Mouse (Mus musculus) gastrocnemius, adult 8-10 months (tissue): ENCODE data around the gene Lrrc45. TPM values are rescaled to one million over a fixed set of nuclear protein-coding genes. Genes with fewer than 3 reads are reported as not detected.

Experiments
- DNase-seq, 2 experiments: peaks; one replicate each; pipeline ENCODE4 v3.0.0; 2022; ENCODE audit warnings: low spot score in 2 of 2
- total RNA-seq, 4 experiments: library from RNA; stranded (reverse); gene quantifications; 2 replicates each; pipeline ENCODE4 v1.2.4; 2022

Gene Lrrc45
- total RNA-seq, 4 experiments from 2014 or later: 1.8 to 4.4 (median 2.9) TPM

DNA sequence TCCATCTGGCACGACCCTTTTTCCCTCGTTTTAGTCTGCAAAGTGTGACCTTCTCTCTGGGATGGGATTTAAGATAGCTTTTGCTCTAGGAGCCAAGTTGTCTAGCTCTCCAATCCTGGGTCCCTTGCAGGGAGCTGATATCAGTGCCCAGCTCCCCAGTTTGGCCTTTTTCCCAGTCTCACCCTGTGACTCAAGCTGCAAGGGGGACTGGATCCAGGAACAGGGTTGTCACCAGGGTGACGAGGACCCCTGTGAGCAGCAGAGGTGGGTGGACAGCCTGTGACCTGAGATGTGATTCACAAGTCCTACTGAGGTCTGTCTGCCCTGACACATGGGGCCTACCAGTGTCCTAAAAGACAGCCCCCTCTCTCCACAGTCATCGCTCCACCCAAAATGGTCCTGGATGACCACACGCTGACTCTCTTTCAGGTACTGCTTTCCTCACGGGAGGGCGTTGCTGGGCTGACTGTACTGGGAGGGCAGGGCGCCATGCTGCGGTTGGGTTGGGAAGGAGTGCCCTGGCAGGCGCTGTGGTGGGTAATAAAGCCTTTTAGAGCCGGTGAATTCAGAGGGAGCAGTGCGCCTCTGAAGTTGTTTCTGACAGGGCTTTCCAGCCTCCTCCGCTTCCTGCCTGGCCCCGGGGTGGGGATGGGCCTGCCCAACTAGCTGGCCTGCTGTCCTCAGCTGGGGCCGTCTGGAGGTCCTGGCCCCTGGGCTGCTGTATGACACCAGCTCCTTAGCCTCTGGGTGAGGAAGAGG lies 9.8 kb upstream of the Lrrc45 start:
- DNase-seq: no peak

GRCm38 (mm10) chr11:120704486-120705325 lies 9.0 kb upstream of the Lrrc45 start:
- DNase-seq: no peak

- no peak for DNase-seq
Observed at GRCm38 (mm10) chr11:120706120-120706519, 7.6 kb upstream of the Lrrc45 start.

DNA sequence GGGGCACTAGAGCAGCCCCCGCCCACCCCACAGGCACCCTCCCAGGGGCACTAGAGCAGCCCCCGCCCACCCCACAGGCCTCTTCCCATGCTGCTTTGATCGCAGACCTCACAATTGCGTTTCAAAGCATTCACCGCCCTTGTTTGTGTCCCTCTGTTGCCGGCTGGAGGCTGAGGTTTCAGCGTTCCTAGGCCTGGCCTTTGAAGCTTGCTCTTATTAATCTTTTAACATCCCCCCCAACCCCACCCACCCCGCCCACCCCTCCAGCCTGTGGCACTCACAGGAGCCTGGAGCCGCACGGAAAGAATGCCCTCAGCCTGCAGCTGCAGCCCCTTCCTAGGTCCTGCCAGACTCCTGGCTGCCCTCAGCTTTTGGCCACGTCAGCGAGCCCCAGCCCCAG lies 6.5 kb upstream of the Lrrc45 start:
- DNase-seq: no peak

- no peak for DNase-seq
Observed at GRCm38 (mm10) chr11:120707969-120708368, 5.8 kb upstream of the Lrrc45 start.

- no peak for DNase-seq
Observed at GRCm38 (mm10) chr11:120709551-120709950, 4.2 kb upstream of the Lrrc45 start.

DNA sequence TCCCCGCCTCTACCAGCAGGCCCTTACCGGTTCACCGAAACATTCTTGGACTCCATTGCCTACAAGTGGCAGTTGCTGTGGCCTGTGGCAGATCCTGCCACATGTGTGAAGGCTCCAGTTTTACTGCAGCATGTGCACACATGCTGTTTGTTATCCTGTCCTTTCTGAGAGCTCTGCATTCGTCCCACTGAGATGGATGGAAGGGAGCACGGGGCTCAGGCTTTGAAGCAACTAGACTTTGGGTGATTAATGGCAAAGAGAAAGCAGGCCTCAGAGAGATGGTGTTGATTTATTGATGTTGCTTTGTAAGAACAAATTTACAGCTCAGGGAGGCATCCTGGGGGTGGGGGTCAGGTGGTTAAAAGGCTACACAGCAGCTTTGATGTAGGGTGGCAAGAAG lies 3.1 kb upstream of the Lrrc45 start:
- DNase-seq: no peak

DNA sequence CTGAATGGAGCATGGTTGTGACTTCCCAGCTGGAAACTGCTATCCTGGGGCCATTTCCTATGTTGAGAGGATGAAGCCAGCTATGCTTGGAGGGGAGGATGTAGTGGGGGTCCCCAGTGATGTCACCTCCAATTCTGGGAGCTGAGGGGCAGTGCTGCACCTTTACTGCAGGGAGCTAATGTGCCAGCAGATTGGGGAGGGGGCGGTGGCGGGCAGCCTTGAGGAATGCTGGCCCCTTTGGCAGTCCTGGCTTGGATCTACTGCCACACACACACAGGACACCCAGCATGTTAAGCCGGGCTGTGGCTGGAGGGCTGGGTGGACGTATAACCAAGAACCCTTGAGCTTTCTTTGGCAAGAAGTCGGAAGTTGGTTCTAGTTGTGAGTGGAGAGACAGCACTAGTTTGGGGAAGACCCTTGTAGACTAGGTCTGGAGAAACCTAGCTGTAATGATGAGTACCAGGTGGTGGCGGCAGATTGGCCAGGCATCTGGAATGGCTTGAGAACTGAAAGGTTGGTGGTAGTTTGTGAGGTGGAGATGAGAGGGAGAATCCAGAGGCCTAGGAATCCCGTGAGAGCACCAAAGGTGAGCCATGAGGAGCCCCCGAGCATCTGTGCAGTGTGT lies 1.6 kb upstream of the Lrrc45 start:
- no peak for DNase-seq

- peak in 1 of 2 experiments; percentile 54 for DNase-seq
Observed at GRCm38 (mm10) chr11:120712771-120713568, 755 bp upstream of the Lrrc45 start.

- DNase-seq: no peak
Observed at GRCm38 (mm10) chr11:120714546-120714945, 821 bp downstream of the Lrrc45 start.

DNA sequence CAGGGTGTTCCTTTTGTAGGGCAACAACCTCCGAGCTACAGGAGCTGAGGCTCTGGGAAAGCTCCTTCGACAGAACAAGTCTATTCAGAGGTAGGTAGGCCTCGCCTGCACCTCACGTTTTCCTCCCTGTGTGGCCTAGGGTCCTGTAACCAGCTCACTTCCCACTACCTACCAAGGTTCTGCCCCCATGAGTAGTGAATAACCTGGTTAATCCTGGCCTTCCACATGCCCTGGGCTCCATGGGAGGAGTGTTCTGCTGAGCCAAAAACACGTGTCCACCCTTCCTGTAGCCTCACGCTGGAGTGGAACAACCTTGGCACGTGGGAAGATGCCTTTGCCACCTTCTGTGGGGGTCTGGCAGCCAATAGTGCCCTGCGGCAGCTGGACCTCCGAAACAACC lies 1.4 kb downstream of the Lrrc45 start:
- no peak for DNase-seq

DNA sequence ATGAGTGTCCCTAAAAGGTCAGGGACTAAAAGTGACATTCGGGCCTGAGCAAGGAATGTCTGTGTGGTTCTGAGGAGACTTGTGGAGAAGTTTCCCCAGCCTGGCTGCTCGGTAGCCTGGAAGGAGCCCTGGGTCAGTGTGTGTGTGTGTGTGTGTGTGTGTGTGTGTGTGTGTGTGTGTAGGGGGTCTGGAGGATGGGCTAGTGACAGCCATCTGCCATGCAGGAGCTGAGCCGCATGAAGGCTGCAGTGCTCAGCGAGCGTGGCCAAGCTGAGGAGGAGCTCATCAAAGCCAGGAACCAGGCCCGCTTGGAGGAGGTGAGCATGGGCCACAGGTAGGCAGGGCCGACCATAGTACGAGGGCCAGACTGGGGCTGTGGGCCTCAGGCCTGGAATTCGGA lies 5.5 kb downstream of the Lrrc45 start:
- DNase-seq: no peak

DNA sequence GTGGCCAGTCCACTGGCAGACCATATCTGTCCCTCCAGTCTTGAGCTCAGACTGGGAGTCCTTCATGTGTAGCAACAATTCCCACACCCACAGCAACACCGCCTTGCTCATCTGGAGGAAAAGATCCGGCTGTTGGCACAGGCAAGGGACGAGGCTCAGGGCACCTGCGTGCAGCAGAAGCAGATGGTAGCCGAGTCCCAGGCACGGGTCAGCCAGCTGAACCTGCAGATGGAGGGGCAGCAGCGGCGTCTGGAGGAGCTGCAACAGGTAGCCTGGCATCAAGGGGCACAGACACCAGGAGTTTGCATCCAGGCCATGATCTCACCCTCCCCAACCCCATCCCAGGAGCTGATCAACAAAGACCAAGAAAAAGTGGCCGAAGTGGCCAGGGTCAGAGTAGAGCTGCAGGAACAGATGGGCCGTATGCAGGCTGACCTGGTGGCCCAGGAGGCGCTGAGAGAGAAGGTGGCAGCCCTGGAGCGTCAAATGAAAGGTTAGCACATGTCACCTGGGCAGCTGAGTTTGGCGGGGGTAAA lies 6.2 kb downstream of the Lrrc45 start:
- DNase-seq: no peak

DNA sequence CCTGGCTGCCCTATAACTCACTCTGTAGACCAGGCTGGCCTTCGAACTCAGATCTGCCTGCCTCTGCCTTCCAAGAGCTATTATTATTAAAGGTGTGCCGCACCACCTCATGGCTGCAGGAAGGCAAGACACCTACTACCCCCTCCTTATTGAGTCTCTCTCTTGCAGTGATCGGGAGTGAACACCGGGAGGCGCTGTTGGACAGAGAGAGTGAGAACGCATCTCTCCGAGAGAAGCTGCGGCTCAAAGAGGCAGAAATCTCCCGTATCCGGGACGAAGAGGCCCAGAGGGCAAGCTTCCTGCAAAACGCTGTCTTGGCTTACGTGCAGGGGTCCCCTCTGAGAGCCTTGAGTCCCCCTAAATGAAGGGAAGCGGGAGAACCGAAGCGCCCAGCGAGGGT lies 6.7 kb downstream of the Lrrc45 start:
- peak; percentile 76 to 77 for DNase-seq

DNA sequence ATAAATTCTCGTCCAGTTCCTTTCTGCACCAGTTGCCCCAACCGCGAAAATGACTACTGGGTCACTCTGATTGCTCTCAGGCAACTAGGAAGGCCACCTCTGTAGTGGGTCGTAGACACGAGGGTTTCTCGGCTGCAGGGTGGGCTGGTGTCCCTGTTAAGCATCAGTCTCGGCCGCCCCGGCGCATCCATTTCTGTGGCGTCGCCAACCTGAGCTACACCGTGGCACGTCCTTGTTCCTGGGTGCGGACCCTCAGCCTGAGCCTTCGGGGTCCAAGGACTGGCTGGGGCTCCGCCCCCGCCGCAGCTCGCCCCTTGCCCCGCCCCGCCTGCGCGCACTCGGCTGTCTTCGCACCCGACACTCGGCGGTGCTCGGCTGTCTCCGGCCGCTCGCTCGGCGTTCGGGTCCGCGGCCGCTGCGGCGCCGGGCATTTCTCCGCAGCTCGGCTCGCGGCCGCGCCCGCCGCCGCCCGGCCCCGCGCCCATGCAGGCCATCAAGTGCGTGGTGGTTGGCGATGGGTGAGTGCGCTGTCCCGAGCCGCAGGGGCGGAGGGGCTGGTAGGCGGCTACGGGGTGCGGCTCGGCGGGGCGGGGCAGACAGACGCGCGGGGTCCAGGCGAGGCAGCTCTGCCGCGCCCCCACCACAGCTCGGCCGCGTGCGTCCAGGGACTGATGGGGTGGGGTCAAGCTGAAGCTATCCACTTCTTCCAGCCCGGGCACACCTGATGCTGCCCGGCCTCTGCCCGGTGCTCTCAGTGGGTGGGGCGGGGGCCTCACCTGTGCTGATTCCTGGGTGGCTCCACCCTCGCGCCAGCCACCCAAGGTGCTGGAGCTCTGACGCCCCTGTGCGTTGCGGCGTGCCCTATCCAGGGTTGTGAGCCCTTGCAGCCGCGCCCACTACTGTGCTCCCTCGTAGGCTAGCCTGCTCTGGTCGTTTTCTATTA lies 7.7 kb downstream of the Lrrc45 start, which contains the start of gene Rac3:
Rac3 (plus strand) TSS at position 347 of the 943 bp plus-strand sequence.
- DNase-seq: no peak

DNA sequence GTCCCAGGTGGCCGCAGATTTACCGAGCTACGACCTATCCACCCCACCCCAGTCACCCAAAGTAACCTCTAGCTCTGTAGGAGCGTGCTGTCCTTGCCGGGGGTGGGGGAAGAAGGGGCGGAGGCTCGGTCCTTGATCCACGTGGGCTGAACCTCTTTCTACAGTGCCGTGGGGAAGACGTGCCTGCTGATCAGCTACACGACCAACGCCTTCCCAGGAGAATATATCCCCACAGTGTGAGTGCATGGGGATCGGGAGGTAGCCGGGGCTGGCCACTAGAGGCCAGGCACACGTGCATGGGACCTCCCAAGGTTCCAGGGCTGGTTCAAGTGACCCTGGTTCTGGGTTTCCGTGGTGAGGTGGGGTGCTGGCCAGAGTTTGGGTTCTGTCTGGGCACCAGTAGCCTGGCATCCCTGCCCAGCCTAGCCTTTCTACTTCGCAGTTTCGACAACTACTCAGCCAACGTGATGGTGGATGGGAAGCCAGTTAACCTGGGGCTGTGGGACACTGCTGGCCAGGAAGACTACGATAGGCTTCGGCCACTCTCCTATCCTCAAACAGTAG lies 8.4 kb downstream of the Lrrc45 start:
- no peak for DNase-seq

DNA sequence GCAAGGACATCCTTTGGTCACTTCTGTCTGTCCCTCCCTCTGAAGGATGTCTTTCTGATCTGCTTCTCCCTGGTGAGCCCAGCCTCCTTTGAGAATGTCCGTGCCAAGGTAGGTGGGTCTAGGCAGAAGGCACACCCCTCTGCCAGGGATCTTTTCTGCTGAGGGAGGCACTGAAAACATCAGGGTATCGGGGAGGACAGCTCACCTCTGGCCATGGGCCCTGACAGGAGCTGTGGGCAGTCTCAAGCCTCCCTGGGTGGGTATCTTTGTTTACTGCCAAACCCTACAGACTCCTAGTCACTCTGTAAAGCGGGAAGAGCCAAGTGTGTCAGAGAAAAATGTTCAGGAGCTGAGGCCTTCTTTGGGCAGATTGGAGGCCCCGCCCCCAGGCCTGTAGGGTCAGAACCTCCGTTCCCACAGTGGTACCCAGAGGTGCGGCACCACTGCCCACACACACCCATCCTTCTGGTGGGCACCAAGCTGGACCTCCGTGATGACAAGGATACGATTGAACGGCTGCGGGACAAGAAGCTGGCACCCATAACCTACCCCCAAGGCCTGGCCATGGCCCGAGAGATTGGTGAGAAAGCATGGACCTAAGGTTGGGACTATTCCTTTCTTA lies 9.1 kb downstream of the Lrrc45 start:
- no peak for DNase-seq

GRCm38 (mm10) chr11:120723509-120723908 lies 9.8 kb downstream of the Lrrc45 start:
- DNase-seq: no peak
